Mouse (Mus musculus) heart, adult 2 months (tissue): ENCODE measurements around the gene Vps51. TPM values are rescaled to one million over a fixed set of nuclear protein-coding genes. Genes with fewer than 3 reads are reported as not detected.
A peak's percentile ranks its signal among the peaks of the same experiment; 100 is the strongest.

ENCODE experiments used
- DNase-seq, 2 experiments: peaks; one replicate each; pipeline ENCODE4 v3.0.0; 2021
- H3K27ac ChIP-seq: fragments of 200-600 bp; 2 replicates; pipeline ENCODE4 v1.8.1; 2022
- H3K27me3 ChIP-seq: fragments of 200-500 bp; 2 replicates; pipeline ENCODE4 v1.6.1; 2012; ENCODE audit warnings: mild to moderate bottlenecking, low read length, inconsistent platforms, mixed read lengths; ENCODE audit not compliant: control insufficient read depth, insufficient read depth
- H3K36me3 ChIP-seq: fragments of 200-500 bp; 2 replicates; pipeline ENCODE4 v1.6.1; 2012; ENCODE audit warnings: low read length, inconsistent platforms; ENCODE audit not compliant: control insufficient read depth, insufficient read depth
- H3K4me1 ChIP-seq: fragments of 200-500 bp; 2 replicates; pipeline ENCODE4 v1.6.1; 2011; ENCODE audit warnings: low read length; ENCODE audit not compliant: control insufficient read depth, insufficient read depth
- H3K4me3 ChIP-seq: fragments of 200-600 bp; 2 replicates; pipeline ENCODE4 v1.8.1; 2022
- H3K79me2 ChIP-seq: fragments of 200-500 bp; replicated peaks from 2 replicates; pipeline ENCODE4 v1.6.1; 2012; ENCODE audit warnings: mild to moderate bottlenecking, inconsistent platforms, low read length, moderate library complexity, mixed read lengths; ENCODE audit not compliant: control insufficient read depth, insufficient read depth
- H3K9ac ChIP-seq: fragments of 200-500 bp; 2 replicates; pipeline ENCODE4 v1.6.1; 2012; ENCODE audit warnings: low read depth, mild to moderate bottlenecking, control low read depth, inconsistent platforms, low read length, mixed read lengths
- CTCF ChIP-seq: fragments of 200-600 bp; IDR thresholded peaks from 2 replicates; pipeline ENCODE4 v1.8.1; 2022; ENCODE audit warnings: antibody characterized with exemption, mild to moderate bottlenecking, moderate library complexity
- EP300 ChIP-seq: fragments of 200-500 bp; IDR thresholded peaks from 2 replicates; pipeline ENCODE4 v1.6.1; 2011; ENCODE audit warnings: low read depth, low read length, control low read depth; ENCODE audit not compliant: insufficient read depth
- POLR2A ChIP-seq: fragments of 200-500 bp; IDR thresholded peaks from 2 replicates; pipeline ENCODE4 v1.6.1; 2011; ENCODE audit warnings: mild to moderate bottlenecking, low read depth, low read length, control low read depth; ENCODE audit not compliant: insufficient read depth
- WGBS: fragments of 180-500 bp; shearing (Covaris S2); methylation state at CpG from one replicate; pipeline ENCODE4 v1.1.7; 2018; 5-methylcytosine and 5-hydroxymethylcytosine counted together
- intact Hi-C: fragments of 180-260 bp; cut with DNase I; formaldehyde crosslinking; loops from one replicate; pipeline ENCODE4 v1.15.1; 2025
- polyA plus RNA-seq: library from polyadenylated mRNA; depleted of rRNA; stranded (reverse); fragments of >200 nt; gene quantifications from 2 replicates; pipeline ENCODE4 v1.2.3, GENCODE M21; 2012
- total RNA-seq, 2 experiments: library from RNA; stranded (reverse); gene quantifications; 2 replicates each; pipeline ENCODE4 v1.2.3; 2021

Vps51 gene
- total and polyA plus RNA-seq, 3 experiments: 19.1 to 39.0 (median 22.0) TPM

- no peak; the same call in 1 of the 2 replicates for TF ChIP-seq POLR2A
- Histone ChIP-seq H3K79me2 (no peaks in the 10 kb centered on the region), H3K27ac (peak overlapping the region; percentile 90), H3K9ac (peak overlapping the region; percentile 69), H3K4me1 (peaks cover 5% of the 10 kb centered on the region), H3K4me3 (peak overlapping the region; percentile 67), H3K36me3 (no peaks in the 10 kb centered on the region), H3K27me3 (no peaks in the 10 kb centered on the region)
- WGBS: under 1% methylated on average over 8 of the region's 8 CpGs
- intact Hi-C loops: loop anchor here (2.0 to 5.0 kb wide), 2 partner anchors 34 to 206 kb away; partner anchors contain the start of genes Cdca5, Dpf2 and Zfpl1
- no peak for DNase-seq
Observed at GRCm38 (mm10) chr19:6118677-6119185, 41.7 kb upstream of the Vps51 start.

- Histone ChIP-seq H3K27me3 (no peaks in the 10 kb centered on the region), H3K9ac (peak within 1 kb of the TSS; percentile 95), H3K27ac (peak within 1 kb of the TSS; percentile 90), H3K4me1 (peaks cover 5% of the 10 kb centered on the region), H3K4me3 (peak within 1 kb of the TSS; percentile 67), H3K79me2 (no peaks in the 10 kb centered on the region), H3K36me3 (no peaks in the 10 kb centered on the region)
- intact Hi-C loops: loop anchor here (2.0 to 5.0 kb wide), 2 partner anchors 33 to 206 kb away; partner anchors contain the start of genes Cdca5, Dpf2 and Zfpl1
- WGBS: under 1% methylated on average over 77 of the region's 77 CpGs
- DNase-seq: peak; percentile 89 to 92
- TF ChIP-seq CTCF: peak; percentile 32
- TF ChIP-seq EP300: 0 out of 2 replicates have a peak, but pooled peaks have one; percentile 40
- peak; percentile 69; the same call in 1 of the 2 replicates for TF ChIP-seq POLR2A
Observed at GRCm38 (mm10) chr19:6117986-6118676, 41.1 kb upstream of the Vps51 start, which contains the start of gene Sac3d1. Gene Sac3d1 (minus strand): TSS chr19:6118650.

- 3% methylated on average over 32 of the region's 32 CpGs for WGBS
- TF ChIP-seq CTCF (no peak), POLR2A (no peak), EP300 (no peak)
- Histone ChIP-seq H3K27ac (peak overlapping the region; percentile 90), H3K9ac (peak overlapping the region; percentile 95), H3K27me3 (no peaks in the 10 kb centered on the region), H3K36me3 (no peaks in the 10 kb centered on the region), H3K4me3 (peak overlapping the region; percentile 67), H3K79me2 (no peaks in the 10 kb centered on the region), H3K4me1 (peaks cover 5% of the 10 kb centered on the region)
- intact Hi-C loops: loop anchor here (5.0 kb wide), 1 partner anchor 205 kb away; the partner anchor contains the start of gene Dpf2
- no peak for DNase-seq
Observed at GRCm38 (mm10) chr19:6117346-6117985, 40.4 kb upstream of the Vps51 start.

DNA sequence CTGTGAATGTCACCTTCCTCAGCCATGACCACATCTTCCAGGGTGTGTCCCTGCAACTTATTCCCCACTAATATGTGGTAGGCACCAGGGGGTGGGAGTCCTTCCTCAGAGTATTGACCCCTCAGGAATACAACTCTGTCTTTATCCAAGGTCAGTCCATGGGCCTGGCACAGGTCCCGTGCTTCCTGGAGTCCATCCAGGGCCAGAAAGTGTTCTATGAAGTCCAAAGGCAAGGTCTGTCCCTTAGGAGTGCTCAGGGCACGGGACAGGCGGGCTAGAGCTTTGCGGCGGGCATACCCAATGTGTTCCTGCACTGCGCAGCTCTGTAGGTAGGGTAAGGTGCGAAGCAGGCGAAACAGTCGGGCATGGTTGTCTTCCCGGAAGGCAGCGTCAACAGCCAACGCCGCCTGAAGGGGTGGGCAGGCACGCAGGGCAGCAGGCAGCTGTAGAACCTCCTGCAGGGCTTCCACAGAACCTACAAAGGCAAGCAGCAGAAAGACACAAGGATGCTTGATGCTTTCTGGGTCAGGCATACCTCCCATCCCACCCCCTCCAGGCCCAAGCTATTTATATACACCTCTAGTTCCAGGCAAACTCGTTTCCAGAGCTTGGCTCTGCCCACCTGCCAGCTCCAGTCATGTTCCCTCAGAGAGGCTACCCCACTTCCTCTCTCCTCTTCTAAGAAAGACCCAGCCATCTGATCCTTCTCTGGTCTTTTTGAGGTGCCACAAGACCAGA, 39.3 kb upstream of the Vps51 start:
- WGBS: 64% methylated on average over 15 of the region's 15 CpGs
- H3K27me3 ChIP-seq: no peaks in the 10 kb centered on the region
- TF ChIP-seq POLR2A (no peak), EP300 (no peak), CTCF (no peak)
- no peak overlapping the region for H3K4me3 ChIP-seq
- H3K27ac ChIP-seq: no peak overlapping the region
- DNase-seq: no peak
- H3K4me1 ChIP-seq: peaks cover 5% of the 10 kb centered on the region
- H3K9ac ChIP-seq: no peak overlapping the region
- no peaks in the 10 kb centered on the region for H3K36me3 ChIP-seq
- intact Hi-C loops: loop anchor here (5.0 kb wide), 1 partner anchor 204 kb away; the partner anchor contains the start of gene Dpf2
- no peaks in the 10 kb centered on the region for H3K79me2 ChIP-seq

GRCm38 (mm10) chr19:6113116-6113515, 36.1 kb upstream of the Vps51 start:
- DNase-seq: no peak
- H3K79me2 ChIP-seq: no peaks in the 10 kb centered on the region
- H3K9ac ChIP-seq: no peak overlapping the region
- intact Hi-C loops: no loop called here
- peaks cover 3% of the 10 kb centered on the region; the same call in 1 of the 2 replicates for H3K4me1 ChIP-seq
- no peaks in the 10 kb centered on the region for H3K36me3 ChIP-seq
- TF ChIP-seq CTCF (no peak), POLR2A (no peak), EP300 (no peak)
- no peaks in the 10 kb centered on the region for H3K27me3 ChIP-seq
- H3K4me3 ChIP-seq: no peak overlapping the region
- H3K27ac ChIP-seq: no peak overlapping the region
- 57% methylated on average over 6 of the region's 6 CpGs for WGBS
